ENCODE assay signal across 17 mouse cellular contexts in the genomic region with DNA sequence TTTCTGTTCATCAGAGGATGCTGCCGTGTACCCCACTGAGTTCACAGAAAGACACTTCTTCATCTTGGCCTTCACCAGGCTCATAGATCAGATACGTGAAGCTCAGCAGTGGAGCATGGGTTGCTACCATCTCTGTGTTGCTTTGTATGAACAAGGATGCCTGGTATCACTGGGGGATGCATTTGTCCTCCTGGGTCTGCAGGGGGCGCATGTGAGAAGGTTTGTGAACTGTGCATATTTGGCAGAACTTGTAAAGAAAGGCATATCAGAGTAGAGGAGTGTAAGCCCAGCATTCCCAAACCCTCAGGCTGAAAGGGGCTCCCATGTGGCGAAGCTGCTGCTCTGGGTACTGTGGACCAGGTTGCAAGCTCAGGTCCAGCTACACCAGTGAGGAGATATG. TPM values are rescaled to one million over a fixed set of nuclear protein-coding genes. Genes with fewer than 3 reads are reported as not detected.
DNase-seq lines count a peak whose midpoint lies in the region; ATAC-seq and TF ChIP-seq lines count a peak whose summit lies in the region.
"Had no signal": no experiment of that assay in that cellular context is flagged by ENCODE, and none has a peak within 500 bp of the region (broad histone marks: within the 10 kb centered on the region; RNA-seq: fewer than 3 reads in every experiment).

No protein-coding gene starts in this region.

- no peak overlapping the region for H3K27ac ChIP-seq in layer of hippocampus, adult 2 months
- no peak overlapping the region for H3K27ac ChIP-seq in midbrain, embryonic 13.5 days

- H3K4me3 ChIP-seq in layer of hippocampus, adult 2 months: no peak overlapping the region
- H3K4me3 ChIP-seq in midbrain, embryonic 13.5 days (replicated peaks): no peak overlapping the region

- DNase-seq in adrenal gland, adult (ENCODE audit: inconsistent age in 2 of 2, low spot score in 1 of 2): peak; percentile 52 to 82
- DNase-seq in adrenal gland, postnatal 4 days (ENCODE audit: low spot score in 2 of 2): no peak
- no peak for DNase-seq in layer of hippocampus, adult 2 months (ENCODE audit: low spot score in 2 of 2)
- DNase-seq in layer of hippocampus, adult 9-11 months: no peak
- peak; percentile 48 to 50 for DNase-seq in adrenal gland, adult 18-20 months (ENCODE audit: low spot score in 2 of 2)
- peak; percentile 7 for DNase-seq in mesoderm, embryonic 11.5 days (ENCODE audit: low read depth, low spot score)
- no peak for DNase-seq in urinary bladder, postnatal 14 days (ENCODE audit: low spot score)
- DNase-seq: gastrocnemius, postnatal 25 days; heart, postnatal 10 days; kidney, adult 8-10 months; layer of hippocampus, postnatal 36 days; lung, postnatal 4 days; thymus, postnatal 4 days had no signal

- no peaks in the 10 kb centered on the region for H3K4me1 ChIP-seq in midbrain, embryonic 13.5 days (replicated peaks)

- no peak for ATAC-seq in midbrain, embryonic 13.5 days

- TF ChIP-seq CTCF in layer of hippocampus, adult 2 months (conservative IDR thresholded peaks at IDR 0.05): peak; percentile 47

- no peaks in the 10 kb centered on the region for H3K9me3 ChIP-seq in midbrain, embryonic 13.5 days

- no peak overlapping the region for H3K4me2 ChIP-seq in midbrain, embryonic 13.5 days (replicated peaks)

- 74% methylated on average over 4 of the region's 4 CpGs for WGBS in midbrain, embryonic 13.5 days

- H3K27me3 ChIP-seq in midbrain, embryonic 13.5 days: no peaks in the 10 kb centered on the region

- H3K9ac ChIP-seq in midbrain, embryonic 13.5 days (replicated peaks): no peak overlapping the region

- H3K36me3 ChIP-seq in midbrain, embryonic 13.5 days: no peaks in the 10 kb centered on the region

RNA-seq across cellular contexts. Expression of a gene that starts 4.6 kb away (rescaled TPM):
- total RNA-seq in adrenal gland, postnatal 4 days (2021): not detected
- total RNA-seq in layer of hippocampus, adult 2 months (2021): not detected
- not detected for total RNA-seq in adrenal gland, adult 18-20 months (2021)
- not detected in 2 replicates for polyA plus RNA-seq in midbrain, embryonic 13.5 days (2015; fragmentation: Nextera tagmentation; extraction: Ambion mirVana)
- total RNA-seq: gastrocnemius, postnatal 25 days; heart, postnatal 10 days; layer of hippocampus, postnatal 36 days had no signal
- polyA plus RNA-seq: embryonic facial prominence, embryonic 11.5 days; forebrain, embryonic 11.5 days; limb, embryonic 14.5 days had no signal

RNA-seq across cellular contexts. Expression of a gene that starts 10.9 kb away (rescaled TPM):
- total RNA-seq in adrenal gland, postnatal 4 days (2021): not detected
- not detected for total RNA-seq in layer of hippocampus, adult 2 months (2021)
- not detected for total RNA-seq in adrenal gland, adult 18-20 months (2021)
- polyA plus RNA-seq in midbrain, embryonic 13.5 days (2015; fragmentation: Nextera tagmentation; extraction: Ambion mirVana): not detected in 2 replicates
- total RNA-seq: gastrocnemius, postnatal 25 days; heart, postnatal 10 days; layer of hippocampus, postnatal 36 days had no signal
- polyA plus RNA-seq: embryonic facial prominence, embryonic 11.5 days; forebrain, embryonic 11.5 days had no signal

RNA-seq across cellular contexts. Expression of a gene that starts 23.7 kb away (rescaled TPM):
- total RNA-seq in adrenal gland, postnatal 4 days (2021): not detected
- not detected for total RNA-seq in layer of hippocampus, adult 2 months (2021)
- not detected for total RNA-seq in adrenal gland, adult 18-20 months (2021)
- polyA plus RNA-seq in midbrain, embryonic 13.5 days (2015; fragmentation: Nextera tagmentation; extraction: Ambion mirVana): not detected in 2 replicates
- total RNA-seq: gastrocnemius, postnatal 25 days; heart, postnatal 10 days; layer of hippocampus, postnatal 36 days had no signal
- polyA plus RNA-seq: forebrain, embryonic 11.5 days had no signal

RNA-seq across cellular contexts. Expression of a gene that starts 26.2 kb away (rescaled TPM):
- total RNA-seq in adrenal gland, postnatal 4 days (2021): not detected
- total RNA-seq in layer of hippocampus, adult 2 months (2021): not detected
- not detected for total RNA-seq in adrenal gland, adult 18-20 months (2021)
- polyA plus RNA-seq in midbrain, embryonic 13.5 days (2015; fragmentation: Nextera tagmentation; extraction: Ambion mirVana): not detected in 2 replicates
- total RNA-seq: gastrocnemius, postnatal 25 days; heart, postnatal 10 days; layer of hippocampus, postnatal 36 days had no signal
- polyA plus RNA-seq: embryonic facial prominence, embryonic 11.5 days; forebrain, embryonic 11.5 days; limb, embryonic 14.5 days had no signal

RNA-seq across cellular contexts. Expression of a gene that starts 33.7 kb away (rescaled TPM):
- total RNA-seq in adrenal gland, postnatal 4 days (2021): not detected
- not detected for total RNA-seq in layer of hippocampus, adult 2 months (2021)
- total RNA-seq in adrenal gland, adult 18-20 months (2021): not detected
- not detected in 2 replicates for polyA plus RNA-seq in midbrain, embryonic 13.5 days (2015; fragmentation: Nextera tagmentation; extraction: Ambion mirVana)
- total RNA-seq: gastrocnemius, postnatal 25 days; heart, postnatal 10 days; layer of hippocampus, postnatal 36 days had no signal
- polyA plus RNA-seq: embryonic facial prominence, embryonic 11.5 days; forebrain, embryonic 11.5 days; limb, embryonic 14.5 days had no signal

Comparison
In these comparisons a context has a peak if more than half of its experiments do, and no peak if none do; other contexts are left out.
1. DNase-seq: peak in adrenal gland, adult (2 of 2), adrenal gland, adult 18-20 months (2 of 2) and mesoderm, embryonic 11.5 days (single experiment); none in adrenal gland, postnatal 4 days (0 of 2), layer of hippocampus, adult 2 months (0 of 2), layer of hippocampus, adult 9-11 months (single experiment) and urinary bladder, postnatal 14 days (single experiment).